Mouse (Mus musculus) CD8-positive naive resting alpha-beta T cell, adult 2 months (primary cell): ENCODE results near the gene Zmpste24.
A peak's percentile ranks its signal among the peaks of the same experiment; 100 is the strongest.

ENCODE experiments used
- DNase-seq, 2 experiments: peaks; one replicate each; pipeline ENCODE4 v3.0.0; 2022; ENCODE audit warnings: low read depth in 2 of 2, low spot score in 2 of 2

Gene Zmpste24

GRCm38 (mm10) chr4:121033006-121033405 is 65.0 kb downstream of the Zmpste24 start:
- DNase-seq: no peak

DNA sequence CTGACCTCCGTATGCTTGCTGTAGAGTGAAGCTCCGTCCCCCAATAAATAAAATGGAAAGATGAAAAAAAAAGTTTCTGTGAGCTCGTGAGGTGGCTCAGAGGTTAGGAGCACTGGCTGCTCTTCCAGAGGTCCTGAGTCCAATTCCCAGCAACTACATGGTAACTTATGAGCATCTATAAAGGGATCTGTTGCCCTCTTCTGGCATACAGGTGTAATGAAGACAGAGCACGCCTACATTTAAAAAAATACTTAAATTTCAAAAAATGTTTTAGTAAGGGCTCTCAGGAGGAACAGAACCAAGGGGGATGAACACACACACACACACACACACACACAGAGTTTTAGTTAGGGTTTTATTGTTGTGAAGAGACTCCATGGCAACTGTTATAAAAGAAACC is 66.6 kb downstream of the Zmpste24 start:
- DNase-seq: no peak

- no peak for DNase-seq
Observed at GRCm38 (mm10) chr4:121029632-121030031, 68.4 kb downstream of the Zmpste24 start.

GRCm38 (mm10) chr4:121028659-121029392 is 69.2 kb downstream of the Zmpste24 start:
- peak; percentile 40 to 47 for DNase-seq

GRCm38 (mm10) chr4:121028146-121028545 is 69.9 kb downstream of the Zmpste24 start:
- DNase-seq: no peak

GRCm38 (mm10) chr4:121025681-121026080 is 72.4 kb downstream of the Zmpste24 start:
- no peak for DNase-seq

- no peak for DNase-seq
Observed at GRCm38 (mm10) chr4:121023941-121024340, 74.1 kb downstream of the Zmpste24 start.

- DNase-seq: no peak
Observed at GRCm38 (mm10) chr4:121023464-121023863, 74.6 kb downstream of the Zmpste24 start.

- DNase-seq: no peak
Observed at GRCm38 (mm10) chr4:121021911-121022310, 76.1 kb downstream of the Zmpste24 start.

GRCm38 (mm10) chr4:121020040-121020790 is 77.8 kb downstream of the Zmpste24 start:
- no peak for DNase-seq

DNA sequence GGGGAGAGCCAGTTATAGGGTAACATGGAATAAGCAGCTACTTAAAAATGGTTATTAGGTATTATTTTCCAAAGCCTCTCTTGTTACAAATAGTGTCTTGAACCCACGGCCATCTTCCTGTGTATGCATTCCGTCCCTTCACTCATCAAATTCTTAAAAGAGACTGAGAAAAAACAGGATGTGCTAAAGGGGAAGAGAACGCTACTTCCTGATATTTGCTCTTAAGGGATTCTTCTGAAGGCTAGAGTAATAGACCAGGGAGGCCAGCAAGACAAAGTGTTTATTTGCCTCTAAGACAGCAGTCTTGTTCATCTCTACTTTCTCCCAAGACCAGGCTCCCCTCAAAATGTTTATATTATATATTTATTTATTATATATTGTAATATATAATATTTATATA is 79.8 kb downstream of the Zmpste24 start:
- no peak for DNase-seq

DNA sequence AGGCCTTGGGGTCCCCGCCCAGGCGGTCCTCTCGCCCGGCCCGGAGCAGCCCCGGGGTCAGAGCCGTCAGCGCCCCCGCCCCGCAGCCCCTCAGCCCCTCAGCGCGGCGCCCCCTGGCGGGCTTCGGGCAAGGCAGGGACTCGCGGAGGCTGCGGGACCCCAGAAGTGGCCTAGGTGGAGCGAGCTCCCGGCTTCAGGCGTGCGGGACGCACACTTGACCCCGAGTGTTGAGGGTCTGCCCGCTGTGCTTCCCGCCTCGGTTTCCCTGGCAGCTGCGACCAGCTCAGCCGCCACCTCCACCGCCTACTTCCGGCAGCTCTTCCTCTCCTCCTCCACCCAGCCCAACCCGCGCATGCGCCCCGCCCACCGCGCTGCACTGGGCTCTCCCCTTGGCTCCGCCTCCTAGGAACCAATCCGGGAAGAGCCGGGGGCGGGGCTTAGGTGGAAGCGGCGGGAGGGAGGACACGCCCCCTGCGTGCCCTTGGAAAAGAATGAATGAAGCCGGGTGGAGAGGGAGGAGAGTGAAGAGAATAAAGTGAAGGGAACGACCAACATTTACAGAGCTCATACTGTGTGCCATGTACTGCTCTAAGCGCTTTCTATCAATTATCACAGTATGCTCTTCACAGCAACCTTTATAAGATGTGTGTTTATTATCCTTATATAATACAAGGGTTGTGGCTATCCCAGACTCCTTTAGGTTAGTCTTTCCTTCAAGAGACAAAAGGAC is 80.9 kb downstream of the Zmpste24 start, which contains the start of gene Smap2:
Gene Smap2 (minus strand): TSS at position 320 of the 730 bp plus-strand sequence.
- DNase-seq: peak; percentile 86 to 87

DNA sequence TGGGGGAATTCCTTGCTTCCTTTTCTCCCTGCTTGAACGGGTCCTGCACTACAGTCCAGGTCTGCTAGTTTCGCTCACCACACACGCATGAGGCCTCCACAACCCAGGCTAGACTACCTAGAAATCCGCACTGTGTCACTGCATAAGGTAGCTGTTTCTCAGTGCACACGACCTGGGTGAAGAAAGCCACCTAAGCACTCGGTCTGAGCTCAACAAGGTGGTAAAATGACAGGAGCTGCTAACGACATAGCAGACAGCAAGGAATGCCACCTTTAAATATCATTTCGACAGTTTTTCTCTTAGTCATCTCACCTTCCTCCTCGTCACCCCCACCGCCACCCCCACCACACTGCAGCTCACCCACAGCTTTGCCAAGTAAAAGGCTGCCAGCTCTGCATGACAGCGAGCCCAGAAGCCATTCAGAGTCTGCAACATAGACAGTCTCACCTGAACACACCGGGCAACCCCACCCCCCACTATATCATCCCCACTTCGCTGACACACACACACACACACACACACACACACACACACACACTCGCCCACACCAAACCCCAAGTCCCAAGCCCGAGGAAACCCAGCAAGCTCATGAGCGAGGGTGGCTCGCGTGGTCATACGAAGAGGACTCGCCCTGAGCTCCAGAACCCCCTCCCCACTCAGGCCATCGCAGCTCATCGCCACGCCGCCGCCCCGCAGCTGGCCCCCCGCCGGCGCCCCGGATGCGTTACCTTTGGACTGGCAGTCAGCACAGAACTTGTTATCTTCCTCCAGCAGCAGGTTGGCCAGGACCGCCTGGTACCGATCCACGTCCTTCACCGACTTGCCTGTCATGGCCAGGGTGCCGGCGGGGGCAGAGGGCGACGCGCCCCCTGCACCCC is 81.8 kb downstream of the Zmpste24 start:
- DNase-seq: peak; percentile 14 to 34

DNA sequence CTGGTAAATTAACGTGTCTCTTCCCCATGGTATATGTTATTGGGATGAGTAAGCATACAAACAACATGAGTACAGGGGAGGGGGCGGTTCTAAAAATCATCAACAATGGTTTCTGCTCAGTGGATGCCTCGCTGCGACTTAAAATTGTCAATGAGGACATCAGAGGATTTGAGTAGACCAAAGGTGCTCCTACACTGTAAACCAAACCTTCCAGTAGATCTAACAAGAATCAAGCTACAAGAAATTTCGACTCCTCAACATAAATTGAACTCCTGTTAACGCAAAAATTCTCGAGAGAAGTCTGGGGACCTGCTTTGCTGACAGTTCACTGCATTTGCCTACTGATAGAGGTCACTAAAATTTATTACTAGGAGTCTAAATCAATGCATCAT is 82.8 kb downstream of the Zmpste24 start:
- DNase-seq: no peak

DNA sequence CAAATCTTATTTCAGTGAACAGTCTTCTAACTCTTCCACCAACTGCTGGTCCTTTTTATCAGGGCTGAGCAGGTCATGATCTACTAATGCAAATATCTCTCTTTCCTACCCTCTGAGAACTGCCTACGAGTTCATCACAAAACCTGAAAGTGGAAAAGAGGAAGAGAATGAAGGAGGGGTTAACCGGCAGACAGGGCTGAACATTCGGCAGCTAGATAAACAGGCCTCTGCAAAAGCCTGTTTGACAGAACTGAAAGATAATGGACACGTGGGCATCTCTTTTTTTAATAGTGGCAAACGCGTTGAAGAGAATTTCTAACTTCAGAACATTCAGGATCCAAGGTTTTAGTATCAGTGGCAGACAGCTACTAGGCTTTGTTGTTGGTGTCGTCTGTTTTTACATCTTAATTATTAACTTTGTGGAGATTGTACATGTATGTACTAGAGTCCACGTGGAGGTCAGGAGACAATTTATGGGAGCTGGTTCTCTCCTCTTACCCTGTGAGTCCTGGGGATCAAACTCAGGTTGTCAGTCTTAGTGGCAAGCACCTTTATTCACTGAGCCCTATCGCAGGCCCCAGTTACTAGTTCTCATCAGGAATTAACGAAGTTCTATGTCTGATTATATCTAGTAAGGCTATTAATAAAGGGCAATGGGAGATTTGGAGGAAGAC is 83.3 kb downstream of the Zmpste24 start:
- no peak for DNase-seq

DNA sequence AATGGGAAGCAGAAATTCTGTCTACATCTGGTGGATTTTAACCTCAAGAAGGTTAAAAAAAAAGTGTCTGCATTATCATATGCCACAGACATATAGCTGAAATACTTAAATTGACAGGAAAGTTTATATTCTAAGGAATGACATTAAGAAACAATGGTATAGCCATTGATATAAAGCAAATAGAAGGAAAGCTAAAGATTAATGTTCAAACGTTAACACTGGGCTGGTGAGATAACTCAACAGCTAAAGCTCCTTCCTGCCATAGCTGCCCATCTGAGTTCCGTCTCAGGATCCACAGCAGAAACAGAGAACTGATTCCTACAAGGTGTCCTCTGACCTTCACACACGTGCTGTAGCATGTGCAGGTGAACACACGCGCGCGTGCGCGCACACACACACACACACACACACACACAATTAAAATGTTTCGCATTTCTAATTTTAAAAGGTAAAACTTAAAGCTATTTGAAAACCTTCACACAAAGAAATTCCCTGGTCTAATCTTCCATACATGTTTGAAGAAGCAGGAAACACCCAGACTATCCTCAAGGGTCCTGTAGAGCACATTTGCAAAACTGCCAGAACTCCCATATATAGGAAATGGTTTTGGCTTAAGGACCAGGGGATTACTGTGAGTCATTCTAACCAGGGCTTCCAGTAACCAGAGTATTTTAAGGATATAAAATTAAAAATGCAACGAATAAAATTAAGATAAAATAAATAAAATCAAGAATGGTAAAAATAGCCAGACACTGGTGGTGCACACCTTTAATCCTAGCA is 87.1 kb downstream of the Zmpste24 start:
- DNase-seq: no peak
